Mouse (Mus musculus): ENCODE results near the gene Ccnd2.

Gene Ccnd2

DNA sequence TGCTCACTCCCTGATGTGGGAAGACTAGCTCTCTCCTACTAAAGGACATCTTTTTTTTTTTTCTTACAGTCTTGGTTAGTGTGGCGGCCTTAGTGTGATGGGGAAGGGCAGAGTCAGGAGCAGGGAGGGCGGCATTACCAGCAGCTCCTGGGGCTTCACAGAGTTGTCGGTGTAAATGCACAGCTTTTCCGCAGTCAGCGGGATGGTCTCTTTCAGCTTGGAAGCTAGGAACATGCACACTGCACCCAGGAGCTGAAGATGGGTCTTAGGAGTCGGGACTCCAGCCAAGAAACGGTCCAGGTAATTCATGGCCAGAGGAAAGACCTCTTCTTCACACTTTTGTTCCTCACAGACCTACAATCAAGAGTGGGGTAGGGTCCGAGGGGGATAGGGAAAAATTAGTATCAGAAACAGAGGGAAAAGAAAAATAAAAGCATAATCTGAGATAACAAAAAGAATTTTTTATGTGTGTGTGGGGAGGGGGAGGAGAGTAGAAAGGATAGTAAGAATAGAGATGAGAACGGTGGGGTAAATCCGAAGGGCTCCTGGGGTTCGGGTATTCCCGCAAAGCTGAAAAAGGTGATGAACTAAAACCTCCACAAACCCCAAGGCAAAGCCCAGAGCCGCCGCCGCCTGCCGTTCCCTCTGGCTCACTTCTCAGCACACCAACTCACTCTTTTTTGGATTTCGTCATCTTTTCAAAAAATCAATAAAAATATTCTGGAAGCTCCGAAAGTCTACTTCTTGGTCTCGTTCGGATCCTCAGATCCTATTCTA is 3.3 kb downstream of the Ccnd2 start:
- DNase-seq (ENCODE audit: low spot score in 2 of 2) = no peak

DNA sequence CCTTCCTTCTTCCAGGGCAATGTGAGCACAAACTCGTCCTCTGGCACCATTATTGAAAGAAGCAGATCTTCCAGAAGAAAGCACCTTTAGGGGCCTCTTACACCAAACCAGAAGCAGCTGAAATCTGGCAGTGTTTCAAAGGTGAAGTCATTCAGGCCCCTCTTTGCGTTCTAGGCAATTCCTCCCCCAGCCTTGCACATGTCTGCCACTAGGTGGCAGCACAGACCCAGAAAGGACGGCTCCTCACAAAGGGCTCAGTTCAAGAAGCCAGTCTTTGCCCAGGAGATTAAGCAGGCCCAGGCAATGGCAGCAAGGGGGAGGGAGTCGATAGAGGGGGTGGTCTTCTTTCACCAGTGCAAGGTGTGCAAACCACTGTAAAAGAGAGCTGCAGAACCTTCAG is 4.3 kb downstream of the Ccnd2 start:
- DNase-seq (ENCODE audit: low spot score in 2 of 2) = peak; percentile 75 to 83

DNA sequence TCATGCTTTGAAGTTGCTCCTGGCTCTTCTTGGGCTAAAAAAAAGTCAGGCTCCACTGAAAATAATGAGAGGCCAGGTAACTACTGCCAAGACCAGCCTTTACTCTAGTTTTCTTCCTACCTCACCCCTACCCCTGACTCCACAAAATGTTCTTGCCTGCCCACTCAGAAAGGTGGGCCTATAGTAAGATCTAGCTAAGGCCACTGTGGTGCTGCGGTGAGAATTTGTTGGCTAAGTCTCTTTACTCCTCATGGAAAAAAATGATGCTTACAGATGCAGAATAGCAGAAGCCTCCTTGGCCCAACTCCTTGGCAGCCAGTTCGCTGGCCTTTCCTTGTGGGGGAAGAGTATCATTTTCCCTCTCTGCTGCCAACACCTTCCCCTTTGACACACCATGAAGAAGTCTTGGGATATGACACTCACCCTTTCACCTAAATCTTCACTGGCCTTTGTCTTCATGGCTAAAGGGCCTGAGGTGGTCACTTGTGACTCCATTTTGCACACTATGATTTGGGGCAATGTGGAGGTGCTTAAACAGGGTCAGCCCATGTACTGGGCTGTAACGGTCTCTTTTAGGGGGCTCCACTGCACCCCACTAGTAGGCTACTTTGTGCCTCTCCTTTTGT is 5.6 kb downstream of the Ccnd2 start:
- no peak for DNase-seq (ENCODE audit: low spot score in 2 of 2)

- peak in 1 of 2 experiments; percentile 24 for DNase-seq (ENCODE audit: low spot score in 2 of 2)
Measured at GRCm38 (mm10) chr6:127145464-127146190, 6.4 kb downstream of the Ccnd2 start.

- DNase-seq (ENCODE audit: low spot score in 2 of 2) = no peak
Measured at GRCm38 (mm10) chr6:127143576-127144288, 8.3 kb downstream of the Ccnd2 start.

DNA sequence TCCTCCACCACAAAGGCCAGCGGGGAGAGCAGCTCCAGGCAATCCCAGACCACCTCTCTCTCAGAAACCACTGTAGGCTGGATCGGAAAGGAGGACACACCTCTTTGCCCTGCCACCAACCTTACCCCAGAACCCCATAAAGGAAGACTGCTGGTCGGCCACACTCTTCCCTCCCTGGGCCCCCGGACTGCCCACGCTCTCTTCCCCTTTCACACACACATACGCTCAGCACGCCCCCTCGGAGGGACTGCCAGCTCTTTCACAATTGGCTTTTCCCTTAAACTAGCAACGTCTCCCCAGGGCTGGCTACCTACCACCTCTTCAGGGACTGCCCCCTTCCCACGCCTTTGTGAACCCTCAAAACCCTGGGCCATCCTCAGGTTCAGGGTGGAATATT is 8.9 kb downstream of the Ccnd2 start:
- DNase-seq (ENCODE audit: low spot score in 2 of 2) = peak in 1 of 2 experiments; percentile 30

DNA sequence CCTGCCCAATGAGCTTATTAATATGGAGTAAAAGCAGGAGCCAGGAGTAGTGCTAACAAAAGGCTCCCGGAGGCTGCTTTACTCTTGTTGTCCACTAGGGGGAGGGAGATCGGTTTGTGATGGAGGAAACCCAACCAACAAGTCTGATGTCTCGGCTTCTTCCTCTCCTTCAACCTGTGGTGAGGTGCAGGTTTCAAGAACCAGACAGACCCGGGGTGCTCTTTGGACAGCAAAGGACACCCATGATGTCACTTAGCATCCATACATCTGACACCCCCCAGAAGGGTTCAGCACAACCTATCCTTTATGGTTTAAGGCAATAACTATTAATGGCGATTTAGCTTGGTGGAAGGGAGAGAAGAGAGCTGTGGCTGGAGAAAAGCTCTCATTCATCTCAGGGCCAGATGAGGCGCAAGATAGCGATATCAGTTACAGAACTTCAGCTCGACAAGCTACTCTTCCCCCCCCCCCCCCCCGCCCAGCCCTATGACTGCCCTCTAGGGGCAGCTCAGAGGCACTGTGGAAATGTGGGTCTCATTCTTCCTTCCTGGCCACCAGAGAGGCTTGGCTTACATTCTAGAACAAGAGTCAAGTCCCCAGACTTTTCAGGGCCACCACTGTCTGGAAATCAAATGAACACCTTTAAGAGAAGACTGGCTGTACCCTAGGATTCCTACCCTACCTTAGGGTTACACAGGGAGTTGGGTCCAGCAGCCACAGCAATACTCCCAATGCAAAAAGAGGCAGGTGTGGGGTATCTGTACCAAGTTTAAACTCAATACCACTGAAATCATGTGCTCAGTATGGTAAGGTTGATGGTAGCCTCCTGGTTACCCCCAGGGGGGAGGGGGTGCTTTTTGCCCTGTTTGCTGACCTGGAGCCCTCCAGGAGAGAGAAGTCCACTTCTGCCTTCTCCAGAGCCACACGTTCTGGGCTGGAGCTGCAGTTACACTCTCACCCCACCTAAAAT is 9.6 kb downstream of the Ccnd2 start:
- peak; percentile 38 to 46 for DNase-seq (ENCODE audit: low spot score in 2 of 2)

DNA sequence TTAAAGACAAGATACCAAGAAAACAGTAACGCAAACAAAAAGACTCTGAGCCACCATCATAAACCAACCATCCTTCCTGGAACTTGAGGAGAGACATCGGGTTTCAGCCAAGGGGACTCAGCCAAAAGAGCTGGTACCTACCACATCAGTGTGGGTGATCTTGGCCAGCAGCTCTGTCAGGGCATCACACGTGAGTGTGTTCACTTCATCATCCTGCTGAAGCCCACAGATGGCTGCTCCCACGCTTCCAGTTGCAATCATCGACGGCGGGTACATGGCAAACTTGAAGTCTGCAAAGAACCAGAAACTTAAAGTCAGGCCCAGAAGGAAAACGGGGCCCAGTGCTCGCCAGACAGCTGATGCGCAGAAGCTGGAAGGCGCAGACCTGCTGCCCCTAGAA is 13.0 kb downstream of the Ccnd2 start:
- no peak for DNase-seq (ENCODE audit: low spot score in 2 of 2)

GRCm38 (mm10) chr6:127133433-127134245 is 18.4 kb downstream of the Ccnd2 start:
- DNase-seq (ENCODE audit: low spot score in 2 of 2) = no peak

DNA sequence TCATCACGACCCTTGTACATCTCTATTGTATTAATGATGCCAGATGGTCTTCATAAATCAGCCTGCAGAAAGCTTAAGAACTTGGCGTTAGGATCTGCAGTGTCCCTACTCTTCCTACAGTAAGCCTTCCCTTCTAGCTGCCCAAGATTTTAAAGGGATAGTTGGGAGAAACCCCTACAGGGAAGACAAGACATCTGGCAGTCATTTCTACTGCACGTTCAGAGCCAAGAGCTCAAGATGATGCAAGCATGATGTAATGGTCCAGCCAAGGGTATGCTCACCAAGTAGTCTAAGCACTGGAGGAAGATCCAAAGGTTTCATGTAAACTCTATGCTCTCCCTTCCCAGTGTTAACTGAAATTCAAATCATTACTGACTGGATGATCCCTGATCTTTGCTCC is 19.3 kb downstream of the Ccnd2 start:
- DNase-seq (ENCODE audit: low spot score in 2 of 2) = no peak

- DNase-seq (ENCODE audit: low spot score in 2 of 2) = no peak
Measured at GRCm38 (mm10) chr6:127131946-127132345, 20.0 kb downstream of the Ccnd2 start.

DNA sequence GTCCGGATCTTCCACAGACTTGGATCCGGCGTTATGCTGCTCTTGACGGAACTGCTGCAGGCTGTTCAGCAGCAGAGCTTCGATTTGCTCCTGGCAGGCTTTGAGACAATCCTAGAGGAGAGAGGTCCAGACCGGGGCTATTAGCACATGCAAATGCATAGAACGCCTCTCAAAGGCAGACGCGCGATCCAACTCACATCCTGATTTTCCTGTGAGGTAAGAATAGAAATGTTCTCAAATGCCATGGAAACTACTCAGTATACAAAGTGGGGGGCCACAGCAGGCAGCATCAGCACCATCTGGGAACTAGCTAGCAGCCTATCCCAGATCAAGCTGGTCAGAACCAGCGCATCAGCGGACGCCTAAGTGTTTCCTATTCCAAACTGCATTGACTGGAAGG is 21.6 kb downstream of the Ccnd2 start:
- DNase-seq (ENCODE audit: low spot score in 2 of 2) = no peak

DNA sequence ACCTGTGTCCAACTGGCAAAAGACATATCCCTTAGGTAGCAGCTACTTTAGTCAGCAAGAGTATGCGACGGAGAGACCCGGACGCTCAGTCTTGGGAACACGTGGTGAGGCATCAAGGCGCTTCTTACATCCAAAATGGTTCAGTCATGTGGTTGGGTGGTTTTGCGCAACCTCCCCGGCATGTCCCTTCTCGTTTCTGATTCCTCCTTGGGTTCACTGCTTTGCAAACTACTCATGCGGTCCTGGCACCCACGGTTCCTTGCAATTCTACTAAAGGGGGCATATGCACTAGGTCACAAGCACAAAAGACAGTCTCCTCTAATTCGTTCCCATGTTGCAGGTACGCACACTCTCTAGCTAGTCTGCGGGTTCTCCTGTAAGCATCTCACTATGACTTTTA is 22.3 kb downstream of the Ccnd2 start:
- DNase-seq (ENCODE audit: low spot score in 2 of 2) = no peak

DNA sequence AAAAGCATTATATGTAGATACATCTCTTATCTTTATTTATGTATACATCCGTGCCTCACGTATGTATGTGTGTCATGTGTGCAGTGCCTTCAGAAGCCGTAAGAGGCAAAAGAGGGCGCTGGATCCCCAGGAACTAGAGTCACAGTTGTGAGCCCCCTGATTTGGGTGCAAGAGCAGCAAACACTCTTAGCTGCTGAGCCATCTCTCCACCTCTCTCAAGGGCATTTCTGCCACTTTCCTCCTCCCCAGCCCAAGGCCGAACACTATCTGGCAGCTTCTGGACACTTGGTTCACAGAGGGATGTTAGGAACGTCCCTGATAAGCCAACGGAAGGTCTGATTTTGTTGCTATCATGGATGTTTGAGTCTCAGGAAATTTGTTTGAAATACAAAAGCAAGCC is 28.5 kb downstream of the Ccnd2 start:
- DNase-seq (ENCODE audit: low spot score in 2 of 2) = no peak

DNA sequence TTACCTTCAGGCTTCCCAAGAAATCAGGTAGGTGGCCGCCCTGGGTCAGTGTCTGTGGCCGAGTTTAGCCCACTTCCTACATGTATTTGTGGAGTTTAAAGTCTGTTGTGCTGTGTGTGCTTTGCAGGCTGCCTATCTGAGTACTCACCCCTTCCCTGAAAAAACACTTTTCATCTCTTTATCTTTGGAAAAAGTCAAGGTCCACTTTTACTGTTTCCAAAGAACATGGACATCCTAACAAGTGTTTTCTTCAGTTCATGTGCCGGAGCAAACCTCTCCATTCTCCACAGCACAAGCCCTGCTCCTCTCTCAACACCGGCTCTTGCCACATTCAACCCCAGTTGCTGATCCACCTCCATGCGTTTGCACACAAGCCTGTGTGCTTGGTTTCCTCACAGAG is 29.0 kb downstream of the Ccnd2 start:
- no peak for DNase-seq (ENCODE audit: low spot score in 2 of 2)

DNA sequence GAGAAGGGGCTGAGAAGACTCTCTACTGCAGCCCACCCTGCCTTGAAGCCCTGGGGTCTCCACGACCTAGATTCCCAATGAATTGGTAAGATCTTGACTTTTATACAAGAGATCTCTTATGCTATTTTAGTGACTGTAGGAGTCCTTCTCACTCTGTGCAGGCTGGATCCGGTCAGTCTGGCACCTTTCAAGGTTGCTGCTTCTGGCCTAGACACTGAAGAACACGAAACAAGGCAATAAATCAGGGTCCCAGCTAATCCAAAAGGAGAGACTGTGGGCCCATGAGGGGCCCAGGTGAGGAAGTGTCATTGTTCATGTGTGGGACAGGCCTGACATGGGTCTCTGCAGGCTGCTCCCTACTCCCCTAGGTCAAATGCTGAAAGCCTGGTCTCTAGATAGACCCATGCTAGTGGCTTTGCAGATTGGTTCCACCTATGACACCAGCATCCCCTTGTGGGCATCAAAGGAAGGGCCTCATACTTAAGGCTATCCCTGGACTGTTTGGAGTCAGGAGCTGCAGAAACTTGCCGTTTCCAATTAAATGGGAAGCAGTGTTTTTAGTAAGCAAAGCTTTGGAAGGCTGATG is 29.7 kb downstream of the Ccnd2 start:
- no peak for DNase-seq (ENCODE audit: low spot score in 2 of 2)

- no peak for DNase-seq (ENCODE audit: low spot score in 2 of 2)
Measured at GRCm38 (mm10) chr6:127114753-127115456, 37.1 kb downstream of the Ccnd2 start.

DNA sequence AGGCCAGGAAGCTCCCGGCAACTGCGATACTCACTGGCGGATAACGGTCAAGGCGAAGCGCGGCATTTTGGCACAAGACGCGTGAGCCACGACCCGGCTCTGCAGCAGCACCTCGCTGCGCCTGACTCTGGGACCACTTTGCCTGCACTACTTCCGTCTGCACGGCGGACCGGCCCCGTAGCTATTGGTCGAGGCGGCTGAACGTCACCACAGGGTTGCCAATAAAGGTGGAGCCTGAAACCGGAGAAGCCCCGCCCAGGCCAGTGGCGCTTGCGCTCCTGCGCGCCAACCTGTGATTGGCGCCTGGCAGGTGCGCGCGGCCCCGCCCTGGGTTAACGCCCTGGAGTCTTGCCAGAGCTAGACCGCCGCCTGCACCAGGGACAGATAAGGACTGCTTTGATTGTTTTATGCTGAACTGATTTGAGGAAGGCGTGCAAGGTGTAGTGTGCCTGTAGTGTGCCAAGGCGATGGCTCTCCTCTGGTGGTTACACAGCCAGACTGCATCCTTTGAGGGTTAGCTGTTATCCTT is 42.5 kb downstream of the Ccnd2 start, which contains the start of gene Tigar:
Tigar (minus strand) TSS at position 156 of the 529 bp plus-strand sequence.
- peak; percentile 94 to 95 for DNase-seq (ENCODE audit: low spot score in 2 of 2)
